Mouse (Mus musculus): ENCODE measurements around the gene Gm20388. TPM values are rescaled to one million over a fixed set of nuclear protein-coding genes. Genes with fewer than 3 reads are reported as not detected.
"Not testable (repeated sequence)": the region's sequence is repeated elsewhere in the genome, so short reads cannot be mapped to it uniquely, and the experiment has no call there.

Gm20388 gene
- polyA plus RNA-seq, 1 experiment from 2014 or later: 8.3 TPM

GRCm38 (mm10) chr8:123442351-123442750, 3531.7 kb downstream of the Gm20388 start:
- Histone ChIP-seq H3K4me1 (replicated peaks; ENCODE audit: control insufficient read depth, insufficient read depth, low read length) (peaks cover 7% of the 10 kb centered on the region; the same call in 1 of the 2 replicates), H3K36me3 (ENCODE audit: control insufficient read depth, insufficient read depth, low read length) (no peaks in the 10 kb centered on the region), H3K9me3 (ENCODE audit: control insufficient read depth, low read length) (no peaks in the 10 kb centered on the region), H3K9ac (ENCODE audit: low read length) (no peak overlapping the region), H3K4me3 (ENCODE audit: low read depth, low read length) (peak overlapping the region; percentile 69; the same call in 1 of the 2 replicates), H3K4me2 (ENCODE audit: low read length) (peak overlapping the region; percentile 57), H3K27me3 (replicated peaks; ENCODE audit: control insufficient read depth, insufficient read depth, low read length) (no peaks in the 10 kb centered on the region), H3K27ac (ENCODE audit: low read depth) (no peak overlapping the region)
- WGBS: 84% methylated on average over 5 of the region's 5 CpGs
- DNase-seq (ENCODE audit: low spot score): no peak
- 0 out of 2 replicates have a peak, but pooled peaks have one; percentile 5 for ATAC-seq (replicated peaks; ENCODE audit: low FRiP score, low TSS enrichment, low read depth)

GRCm38 (mm10) chr8:123442871-123443575, 3532.4 kb downstream of the Gm20388 start:
- WGBS: under 1% methylated on average over 39 of the region's 41 CpGs
- Histone ChIP-seq H3K4me3 (ENCODE audit: low read depth, low read length) (peak overlapping the region; percentile 69), H3K36me3 (ENCODE audit: control insufficient read depth, insufficient read depth, low read length) (no peaks in the 10 kb centered on the region), H3K9ac (ENCODE audit: low read length) (peak overlapping the region; percentile 82), H3K9me3 (ENCODE audit: control insufficient read depth, low read length) (no peaks in the 10 kb centered on the region), H3K4me1 (replicated peaks; ENCODE audit: control insufficient read depth, insufficient read depth, low read length) (peaks cover 7% of the 10 kb centered on the region; the same call in 1 of the 2 replicates), H3K27ac (ENCODE audit: low read depth) (peak overlapping the region; percentile 67), H3K4me2 (ENCODE audit: low read length) (peak overlapping the region; percentile 57), H3K27me3 (replicated peaks; ENCODE audit: control insufficient read depth, insufficient read depth, low read length) (no peaks in the 10 kb centered on the region)
- peak; percentile 95 for ATAC-seq (replicated peaks; ENCODE audit: low FRiP score, low TSS enrichment, low read depth)
- peak; percentile 99 for DNase-seq (ENCODE audit: low spot score)

GRCm38 (mm10) chr8:123443576-123443921, 3532.9 kb downstream of the Gm20388 start:
- ATAC-seq (replicated peaks; ENCODE audit: low FRiP score, low TSS enrichment, low read depth) (no peak), DNase-seq (ENCODE audit: low spot score) (no peak)
- Histone ChIP-seq H3K9me3 (ENCODE audit: control insufficient read depth, low read length) (no peaks in the 10 kb centered on the region), H3K9ac (ENCODE audit: low read length) (peak overlapping the region; percentile 82), H3K4me3 (ENCODE audit: low read depth, low read length) (peak overlapping the region; percentile 69), H3K4me2 (ENCODE audit: low read length) (peak overlapping the region; percentile 57), H3K4me1 (replicated peaks; ENCODE audit: control insufficient read depth, insufficient read depth, low read length) (peaks cover 7% of the 10 kb centered on the region; the same call in 1 of the 2 replicates), H3K27me3 (replicated peaks; ENCODE audit: control insufficient read depth, insufficient read depth, low read length) (no peaks in the 10 kb centered on the region), H3K36me3 (ENCODE audit: control insufficient read depth, insufficient read depth, low read length) (no peaks in the 10 kb centered on the region), H3K27ac (ENCODE audit: low read depth) (peak overlapping the region; percentile 67; the same call in 1 of the 2 replicates)
- WGBS: 23% methylated on average over 4 of the region's 4 CpGs

- ATAC-seq (replicated peaks; ENCODE audit: low FRiP score, low TSS enrichment, low read depth) (no peak), DNase-seq (ENCODE audit: low spot score) (no peak)
- Histone ChIP-seq H3K4me1 (replicated peaks; ENCODE audit: control insufficient read depth, insufficient read depth, low read length) (peaks cover 7% of the 10 kb centered on the region; the same call in 1 of the 2 replicates), H3K9me3 (ENCODE audit: control insufficient read depth, low read length) (no peaks in the 10 kb centered on the region), H3K27me3 (replicated peaks; ENCODE audit: control insufficient read depth, insufficient read depth, low read length) (no peaks in the 10 kb centered on the region), H3K36me3 (ENCODE audit: control insufficient read depth, insufficient read depth, low read length) (peaks cover 2% of the 10 kb centered on the region), H3K4me3 (ENCODE audit: low read depth, low read length) (no peak overlapping the region), H3K27ac (ENCODE audit: low read depth) (no peak overlapping the region), H3K9ac (ENCODE audit: low read length) (no peak overlapping the region), H3K4me2 (ENCODE audit: low read length) (no peak overlapping the region; the same call in 1 of the 2 replicates)
- 82% methylated on average over 6 of the region's 6 CpGs for WGBS
Observed at GRCm38 (mm10) chr8:123444131-123444530, 3533.5 kb downstream of the Gm20388 start.

- no peaks in the 10 kb centered on the region for H3K9me3 ChIP-seq (ENCODE audit: control insufficient read depth, low read length)
- ATAC-seq (replicated peaks; ENCODE audit: low FRiP score, low TSS enrichment, low read depth) (no peak), DNase-seq (ENCODE audit: low spot score) (no peak)
- H3K27me3 ChIP-seq (replicated peaks; ENCODE audit: control insufficient read depth, insufficient read depth, low read length): no peaks in the 10 kb centered on the region
- H3K9ac ChIP-seq (ENCODE audit: low read length): no peak overlapping the region
- WGBS: 89% methylated on average over 10 of the region's 10 CpGs
- H3K4me1 ChIP-seq (replicated peaks; ENCODE audit: control insufficient read depth, insufficient read depth, low read length): peaks cover 7% of the 10 kb centered on the region; the same call in 1 of the 2 replicates
- H3K27ac ChIP-seq (ENCODE audit: low read depth): no peak overlapping the region
- H3K4me3 ChIP-seq (ENCODE audit: low read depth, low read length): no peak overlapping the region
- peaks cover 13% of the 10 kb centered on the region for H3K36me3 ChIP-seq (ENCODE audit: control insufficient read depth, insufficient read depth, low read length)
- H3K4me2 ChIP-seq (ENCODE audit: low read length): no peak overlapping the region
Observed at GRCm38 (mm10) chr8:123445981-123446380, 3535.3 kb downstream of the Gm20388 start.

GRCm38 (mm10) chr8:123446799-123447198, 3536.2 kb downstream of the Gm20388 start:
- H3K36me3 ChIP-seq (ENCODE audit: control insufficient read depth, insufficient read depth, low read length): peaks cover 16% of the 10 kb centered on the region
- DNase-seq (ENCODE audit: low spot score) (no peak), ATAC-seq (replicated peaks; ENCODE audit: low FRiP score, low TSS enrichment, low read depth) (no peak)
- no peaks in the 10 kb centered on the region for H3K9me3 ChIP-seq (ENCODE audit: control insufficient read depth, low read length)
- H3K4me1 ChIP-seq (replicated peaks; ENCODE audit: control insufficient read depth, insufficient read depth, low read length): peaks cover 7% of the 10 kb centered on the region; the same call in 1 of the 2 replicates
- H3K4me3 ChIP-seq (ENCODE audit: low read depth, low read length): no peak overlapping the region
- WGBS: 77% methylated on average over 6 of the region's 6 CpGs
- no peaks in the 10 kb centered on the region for H3K27me3 ChIP-seq (replicated peaks; ENCODE audit: control insufficient read depth, insufficient read depth, low read length)
- H3K9ac ChIP-seq (ENCODE audit: low read length): no peak overlapping the region
- no peak overlapping the region for H3K4me2 ChIP-seq (ENCODE audit: low read length)
- no peak overlapping the region for H3K27ac ChIP-seq (ENCODE audit: low read depth)

GRCm38 (mm10) chr8:123450783-123451182, 3540.1 kb downstream of the Gm20388 start:
- DNase-seq (ENCODE audit: low spot score): no peak
- H3K27me3 ChIP-seq (replicated peaks; ENCODE audit: control insufficient read depth, insufficient read depth, low read length): no peaks in the 10 kb centered on the region
- H3K4me2 ChIP-seq (ENCODE audit: low read length): no peak overlapping the region
- ATAC-seq (replicated peaks; ENCODE audit: low FRiP score, low TSS enrichment, low read depth): no peak
- WGBS: 89% methylated on average over 5 of the region's 5 CpGs
- H3K9ac ChIP-seq (ENCODE audit: low read length): no peak overlapping the region
- no peak overlapping the region for H3K27ac ChIP-seq (ENCODE audit: low read depth)
- peaks cover 47% of the 10 kb centered on the region for H3K36me3 ChIP-seq (ENCODE audit: control insufficient read depth, insufficient read depth, low read length)
- H3K9me3 ChIP-seq (ENCODE audit: control insufficient read depth, low read length): no peaks in the 10 kb centered on the region
- H3K4me3 ChIP-seq (ENCODE audit: low read depth, low read length): no peak overlapping the region
- no peaks in the 10 kb centered on the region for H3K4me1 ChIP-seq (replicated peaks; ENCODE audit: control insufficient read depth, insufficient read depth, low read length)

- WGBS: 96% methylated on average over 12 of the region's 12 CpGs
- not testable (repeated sequence) for H3K9ac ChIP-seq (ENCODE audit: low read length); H3K4me3 ChIP-seq (ENCODE audit: low read depth, low read length); H3K9me3 ChIP-seq (ENCODE audit: control insufficient read depth, low read length); H3K27ac ChIP-seq (ENCODE audit: low read depth); DNase-seq (ENCODE audit: low spot score); H3K4me1 ChIP-seq (replicated peaks; ENCODE audit: control insufficient read depth, insufficient read depth, low read length); ATAC-seq (replicated peaks; ENCODE audit: low FRiP score, low TSS enrichment, low read depth); H3K4me2 ChIP-seq (ENCODE audit: low read length); H3K27me3 ChIP-seq (replicated peaks; ENCODE audit: control insufficient read depth, insufficient read depth, low read length)
- peaks cover 53% of the 10 kb centered on the region for H3K36me3 ChIP-seq (ENCODE audit: control insufficient read depth, insufficient read depth, low read length)
Observed at GRCm38 (mm10) chr8:123451747-123452146, 3541.1 kb downstream of the Gm20388 start.

- WGBS: 77% methylated on average over 4 of the region's 4 CpGs
- Histone ChIP-seq H3K36me3 (ENCODE audit: control insufficient read depth, insufficient read depth, low read length) (peaks cover 56% of the 10 kb centered on the region), H3K4me1 (replicated peaks; ENCODE audit: control insufficient read depth, insufficient read depth, low read length) (no peaks in the 10 kb centered on the region), H3K4me3 (ENCODE audit: low read depth, low read length) (no peak overlapping the region), H3K9me3 (ENCODE audit: control insufficient read depth, low read length) (no peaks in the 10 kb centered on the region), H3K27me3 (replicated peaks; ENCODE audit: control insufficient read depth, insufficient read depth, low read length) (no peaks in the 10 kb centered on the region), H3K9ac (ENCODE audit: low read length) (no peak overlapping the region), H3K27ac (ENCODE audit: low read depth) (no peak overlapping the region), H3K4me2 (ENCODE audit: low read length) (no peak overlapping the region)
- DNase-seq (ENCODE audit: low spot score) (no peak), ATAC-seq (replicated peaks; ENCODE audit: low FRiP score, low TSS enrichment, low read depth) (no peak)
Observed at GRCm38 (mm10) chr8:123452149-123452548, 3541.5 kb downstream of the Gm20388 start.
